Comparison of ENCODE assay signal across 15 mouse cellular contexts in the genomic region with DNA sequence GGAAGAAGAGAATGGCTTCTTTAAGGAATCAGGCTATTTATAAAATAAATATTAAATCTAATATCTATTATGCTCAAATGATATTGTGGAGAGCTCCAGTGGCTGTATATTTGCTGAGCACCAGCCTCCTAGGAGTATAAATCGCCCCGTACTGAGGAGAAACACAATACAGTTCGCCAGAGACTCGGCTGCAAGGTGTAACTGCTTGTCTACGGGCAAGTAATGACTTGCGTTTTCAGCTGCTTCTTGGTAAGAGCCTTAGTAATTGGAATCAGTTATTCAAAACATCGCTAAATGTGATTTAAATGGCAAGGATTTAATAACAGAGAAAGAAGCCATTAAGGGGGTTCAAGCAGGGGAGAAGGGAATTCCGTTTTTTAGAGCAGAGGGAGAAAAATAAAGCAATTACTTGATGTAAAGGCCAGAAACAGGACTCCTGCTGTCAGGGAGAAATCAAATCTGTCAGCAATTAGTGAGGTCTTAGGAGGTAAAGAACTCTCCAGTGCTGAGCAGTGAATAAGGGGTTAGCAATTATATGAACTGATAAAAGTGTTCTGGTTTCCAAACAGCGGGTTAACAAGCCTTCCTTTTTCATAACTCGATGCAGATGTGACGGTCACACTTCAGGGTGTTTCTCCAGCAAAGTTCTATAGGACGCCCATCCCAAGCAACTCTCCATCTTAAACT.
A peak's percentile ranks its signal among the peaks of the same experiment; 100 is the strongest.
DNase-seq lines count a peak whose midpoint lies in the region; ATAC-seq lines count a peak whose summit lies in the region.
"Had no signal": no experiment of that assay in that cellular context is flagged by ENCODE, and none has a peak within 500 bp of the region (broad histone marks: within the 10 kb centered on the region; RNA-seq: fewer than 3 reads in every experiment).

No protein-coding gene starts in this region.

- intact Hi-C loops in gastrocnemius, postnatal 36 days (cut with DNase I) = no loop called here

- H3K4me2 ChIP-seq in embryonic facial prominence, embryonic 15.5 days (replicated peaks) = peak overlapping the region; percentile 29; the same call in 1 of the 2 replicates
- peak overlapping the region; percentile 10 for H3K4me2 ChIP-seq in hindbrain, embryonic 14.5 days (replicated peaks)
- peak overlapping the region; percentile 10 for H3K4me2 ChIP-seq in midbrain, embryonic 15.5 days

- ATAC-seq in embryonic facial prominence, embryonic 15.5 days (ENCODE audit: insufficient number of reproducible peaks, low FRiP score, low TSS enrichment, low read depth) = no peak
- no peak; the same call in 1 of the 2 replicates for ATAC-seq in hindbrain, embryonic 14.5 days (ENCODE audit: low FRiP score)
- ATAC-seq in midbrain, embryonic 15.5 days (replicated peaks) = no peak; the same call in 1 of the 2 replicates
- ATAC-seq: intestine, embryonic 16.5 days; lung, postnatal 0 days had no signal

- H3K27me3 ChIP-seq in embryonic facial prominence, embryonic 15.5 days = no peaks in the 10 kb centered on the region
- no peaks in the 10 kb centered on the region for H3K27me3 ChIP-seq in hindbrain, embryonic 14.5 days (ENCODE audit: control insufficient read depth, insufficient read depth, low read length)
- H3K27me3 ChIP-seq in midbrain, embryonic 15.5 days (replicated peaks) = no peaks in the 10 kb centered on the region
- H3K27me3 ChIP-seq: CH12.LX had no signal

- no peaks in the 10 kb centered on the region for H3K9me3 ChIP-seq in embryonic facial prominence, embryonic 15.5 days (replicated peaks)
- 0 out of 2 replicates have a peak, but pooled peaks cover 3% of the 10 kb centered on the region for H3K9me3 ChIP-seq in hindbrain, embryonic 14.5 days (ENCODE audit: control insufficient read depth, low read length)
- no peaks in the 10 kb centered on the region for H3K9me3 ChIP-seq in midbrain, embryonic 15.5 days

- no peak overlapping the region for H3K4me3 ChIP-seq in embryonic facial prominence, embryonic 15.5 days (replicated peaks)
- H3K4me3 ChIP-seq in hindbrain, embryonic 14.5 days (replicated peaks; ENCODE audit: low read length) = no peak overlapping the region
- no peak overlapping the region for H3K4me3 ChIP-seq in midbrain, embryonic 15.5 days
- H3K4me3 ChIP-seq: layer of hippocampus, adult 2 months had no signal

- 7% methylated on average over 12 of the region's 12 CpGs for WGBS in embryonic facial prominence, embryonic 15.5 days
- 41% methylated on average over 12 of the region's 12 CpGs for whole genome bisulfite sequencing in hindbrain, embryonic 14.5 days
- WGBS in midbrain, embryonic 15.5 days = 34% methylated on average over 12 of the region's 12 CpGs

- no peak overlapping the region for H3K9ac ChIP-seq in embryonic facial prominence, embryonic 15.5 days
- no peak overlapping the region for H3K9ac ChIP-seq in hindbrain, embryonic 14.5 days
- H3K9ac ChIP-seq in midbrain, embryonic 15.5 days = no peak overlapping the region

- no peaks in the 10 kb centered on the region for H3K36me3 ChIP-seq in embryonic facial prominence, embryonic 15.5 days
- no peaks in the 10 kb centered on the region for H3K36me3 ChIP-seq in hindbrain, embryonic 14.5 days (replicated peaks; ENCODE audit: control insufficient read depth, insufficient read depth)
- no peaks in the 10 kb centered on the region for H3K36me3 ChIP-seq in midbrain, embryonic 15.5 days (replicated peaks)

- H3K27ac ChIP-seq in embryonic facial prominence, embryonic 15.5 days (replicated peaks) = no peak overlapping the region
- H3K27ac ChIP-seq in hindbrain, embryonic 14.5 days = no peak overlapping the region
- no peak overlapping the region for H3K27ac ChIP-seq in midbrain, embryonic 15.5 days
- H3K27ac ChIP-seq: layer of hippocampus, adult 2 months; stomach, postnatal 0 days had no signal

- peak; percentile 11 for DNase-seq in embryo, embryonic 11.5 days (ENCODE audit: low read depth, low spot score)
- DNase-seq in hindbrain, embryonic 14.5 days (ENCODE audit: low spot score) = no peak
- no peak for DNase-seq in gastrocnemius, postnatal 36 days
- no peak for DNase-seq in natural killer cell, adult 2 months (ENCODE audit: low spot score in 2 of 2)
- DNase-seq in kidney, postnatal 25 days = no peak
- DNase-seq: adrenal gland, postnatal 14 days; gastrocnemius, postnatal 10 days; liver had no signal

- peaks cover 13% of the 10 kb centered on the region for H3K4me1 ChIP-seq in embryonic facial prominence, embryonic 15.5 days
- H3K4me1 ChIP-seq in hindbrain, embryonic 14.5 days (replicated peaks; ENCODE audit: control insufficient read depth, insufficient read depth, low read length) = 0 out of 2 replicates have a peak, but pooled peaks cover 3% of the 10 kb centered on the region
- H3K4me1 ChIP-seq in midbrain, embryonic 15.5 days = peaks cover 13% of the 10 kb centered on the region
